Mouse (Mus musculus): ENCODE results near the gene Ccl25. TPM values are rescaled to one million over a fixed set of nuclear protein-coding genes. Genes with fewer than 3 reads are reported as not detected.

Gene Ccl25
- polyA plus RNA-seq, 1 experiment, result not detected

DNA sequence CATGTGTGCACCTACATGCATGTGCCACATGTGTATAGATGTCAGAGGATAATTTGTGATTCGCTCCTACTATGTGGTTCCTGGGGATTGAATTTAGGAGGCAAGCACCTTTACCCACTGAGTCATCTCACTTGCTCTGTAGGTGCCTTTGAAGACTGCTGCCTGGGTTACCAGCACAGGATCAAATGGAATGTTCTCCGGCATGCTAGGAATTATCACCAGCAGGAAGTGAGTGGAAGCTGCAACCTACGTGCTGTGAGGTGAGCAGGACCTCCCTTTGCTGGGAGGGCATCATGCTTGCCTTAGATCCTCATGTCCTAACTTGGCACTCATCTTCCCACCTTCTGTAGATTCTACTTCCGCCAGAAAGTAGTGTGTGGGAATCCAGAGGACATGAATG, 28.7 kb downstream of the Ccl25 start:
- whole genome bisulfite sequencing, result 87% methylated on average over 4 of the region's 4 CpGs
- no peak for TF ChIP-seq POLR2A (IDR thresholded peaks at IDR 0.05; ENCODE audit: insufficient read depth, low read depth, low read length)
- TF ChIP-seq CTCF (IDR thresholded peaks at IDR 0.05; ENCODE audit: insufficient read depth, low read depth, low read length), result no peak
- no peaks in the 10 kb centered on the region for H3K4me1 ChIP-seq (ENCODE audit: control insufficient read depth, insufficient read depth, low read length)
- no peak overlapping the region for H3K27ac ChIP-seq (ENCODE audit: insufficient read depth, low read depth, low read length)
- no peak overlapping the region for H3K4me3 ChIP-seq (ENCODE audit: insufficient read depth, low read depth, low read length)

GRCm38 (mm10) chr8:4354516-4354915, 29.5 kb downstream of the Ccl25 start:
- no peak overlapping the region for H3K4me3 ChIP-seq (ENCODE audit: insufficient read depth, low read depth, low read length)
- H3K27ac ChIP-seq (ENCODE audit: insufficient read depth, low read depth, low read length), result no peak overlapping the region
- H3K4me1 ChIP-seq (ENCODE audit: control insufficient read depth, insufficient read depth, low read length), result no peaks in the 10 kb centered on the region
- TF ChIP-seq POLR2A (IDR thresholded peaks at IDR 0.05; ENCODE audit: insufficient read depth, low read depth, low read length) (no peak), CTCF (IDR thresholded peaks at IDR 0.05; ENCODE audit: insufficient read depth, low read depth, low read length) (no peak)
- WGBS, result 79% methylated on average over 1 of the region's 1 CpGs

- Histone ChIP-seq H3K4me3 (ENCODE audit: insufficient read depth, low read depth, low read length) (no peak overlapping the region), H3K27ac (ENCODE audit: insufficient read depth, low read depth, low read length) (no peak overlapping the region), H3K4me1 (ENCODE audit: control insufficient read depth, insufficient read depth, low read length) (no peaks in the 10 kb centered on the region)
- TF ChIP-seq POLR2A (IDR thresholded peaks at IDR 0.05; ENCODE audit: insufficient read depth, low read depth, low read length) (no peak), CTCF (IDR thresholded peaks at IDR 0.05; ENCODE audit: insufficient read depth, low read depth, low read length) (no peak)
- WGBS, result 94% methylated on average over 10 of the region's 10 CpGs
Measured at GRCm38 (mm10) chr8:4355455-4355854, 30.4 kb downstream of the Ccl25 start.

DNA sequence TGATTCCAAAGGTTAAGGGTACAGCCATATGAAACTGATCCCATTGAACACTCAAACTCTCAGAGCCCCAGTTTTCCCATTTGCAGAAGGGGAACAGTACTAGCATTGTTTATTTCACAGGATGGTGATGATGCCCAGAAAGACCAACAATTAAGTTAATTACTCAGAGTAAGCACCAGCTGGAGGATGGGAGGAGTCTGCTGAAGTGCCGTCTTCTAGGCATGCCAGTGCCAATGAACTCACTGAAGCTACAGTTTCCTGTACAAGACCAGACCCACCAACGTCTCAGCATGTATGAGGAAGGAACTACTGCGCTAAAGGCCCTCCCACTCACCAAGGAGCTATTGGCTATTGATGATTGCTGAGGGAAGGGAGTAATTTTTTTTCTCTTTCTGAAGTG, 34.4 kb downstream of the Ccl25 start:
- H3K27ac ChIP-seq (ENCODE audit: insufficient read depth, low read depth, low read length), result no peak overlapping the region
- WGBS, result 23% methylated on average over 3 of the region's 3 CpGs
- TF ChIP-seq POLR2A (IDR thresholded peaks at IDR 0.05; ENCODE audit: insufficient read depth, low read depth, low read length) (no peak), CTCF (IDR thresholded peaks at IDR 0.05; ENCODE audit: insufficient read depth, low read depth, low read length) (no peak)
- no peaks in the 10 kb centered on the region for H3K4me1 ChIP-seq (ENCODE audit: control insufficient read depth, insufficient read depth, low read length)
- no peak overlapping the region for H3K4me3 ChIP-seq (ENCODE audit: insufficient read depth, low read depth, low read length)

DNA sequence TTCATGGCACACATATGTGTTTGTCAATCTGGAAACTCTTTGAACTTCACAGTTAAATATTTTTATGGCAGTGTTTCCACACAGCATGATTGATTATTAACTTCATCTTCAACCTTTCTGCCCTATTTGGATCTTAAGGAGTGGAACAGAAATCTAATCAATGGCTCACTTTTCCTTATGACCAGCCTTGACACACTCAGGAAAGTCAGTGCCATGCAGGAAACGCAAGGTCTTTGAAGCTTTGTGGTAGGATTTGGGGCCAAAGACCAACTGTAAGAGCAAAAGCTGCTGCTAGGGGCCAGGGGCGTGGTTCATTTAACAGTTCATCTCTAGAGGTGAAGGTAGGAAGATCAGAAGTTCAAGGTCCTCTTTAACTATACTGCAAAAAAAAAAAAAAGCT, 35.9 kb downstream of the Ccl25 start:
- Histone ChIP-seq H3K4me1 (ENCODE audit: control insufficient read depth, insufficient read depth, low read length) (no peaks in the 10 kb centered on the region), H3K4me3 (ENCODE audit: insufficient read depth, low read depth, low read length) (no peak overlapping the region), H3K27ac (ENCODE audit: insufficient read depth, low read depth, low read length) (no peak overlapping the region)
- 92% methylated on average over 2 of the region's 2 CpGs for WGBS
- no peak for TF ChIP-seq CTCF (IDR thresholded peaks at IDR 0.05; ENCODE audit: insufficient read depth, low read depth, low read length)
- TF ChIP-seq POLR2A (IDR thresholded peaks at IDR 0.05; ENCODE audit: insufficient read depth, low read depth, low read length), result no peak

DNA sequence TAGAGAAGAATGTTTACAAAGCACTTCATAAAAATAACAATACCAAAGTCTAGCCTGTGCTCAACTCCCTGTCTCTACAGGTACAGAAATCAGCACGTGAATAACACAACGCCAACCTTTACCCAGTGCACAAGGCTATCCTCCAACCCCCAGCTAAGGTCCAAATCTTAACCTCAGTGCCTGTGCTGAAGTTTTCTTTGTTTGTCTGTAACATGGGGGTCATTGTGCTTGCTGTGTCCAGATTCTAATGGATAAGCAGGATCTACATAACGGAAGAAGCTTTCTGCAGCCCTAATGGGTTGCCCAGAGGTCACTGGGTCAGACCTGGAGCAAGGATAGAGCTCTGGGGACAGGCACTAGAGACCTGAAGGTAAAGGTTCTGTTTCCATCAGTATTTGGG, 41.2 kb downstream of the Ccl25 start:
- no peaks in the 10 kb centered on the region; the same call in 1 of the 2 replicates for H3K4me1 ChIP-seq (ENCODE audit: control insufficient read depth, insufficient read depth, low read length)

GRCm38 (mm10) chr8:4367808-4368207, 42.8 kb downstream of the Ccl25 start:
- no peak overlapping the region for H3K27ac ChIP-seq (ENCODE audit: insufficient read depth, low read depth, low read length)
- no peak for TF ChIP-seq CTCF (IDR thresholded peaks at IDR 0.05; ENCODE audit: insufficient read depth, low read depth, low read length)
- TF ChIP-seq POLR2A (IDR thresholded peaks at IDR 0.05; ENCODE audit: insufficient read depth, low read depth, low read length), result no peak
- H3K4me1 ChIP-seq (ENCODE audit: control insufficient read depth, insufficient read depth, low read length), result no peaks in the 10 kb centered on the region; the same call in 1 of the 2 replicates
- WGBS, result 30% methylated on average over 11 of the region's 11 CpGs
- no peak overlapping the region for H3K4me3 ChIP-seq (ENCODE audit: insufficient read depth, low read depth, low read length)

More for the DNA sequence above, 41.2 kb downstream of the Ccl25 start:
- H3K27ac ChIP-seq (ENCODE audit: insufficient read depth, low read depth, low read length), result no peak overlapping the region
- TF ChIP-seq POLR2A (IDR thresholded peaks at IDR 0.05; ENCODE audit: insufficient read depth, low read depth, low read length) (no peak), CTCF (IDR thresholded peaks at IDR 0.05; ENCODE audit: insufficient read depth, low read depth, low read length) (no peak)
- H3K4me3 ChIP-seq (ENCODE audit: insufficient read depth, low read depth, low read length), result no peak overlapping the region
- WGBS, result 88% methylated on average over 3 of the region's 3 CpGs

DNA sequence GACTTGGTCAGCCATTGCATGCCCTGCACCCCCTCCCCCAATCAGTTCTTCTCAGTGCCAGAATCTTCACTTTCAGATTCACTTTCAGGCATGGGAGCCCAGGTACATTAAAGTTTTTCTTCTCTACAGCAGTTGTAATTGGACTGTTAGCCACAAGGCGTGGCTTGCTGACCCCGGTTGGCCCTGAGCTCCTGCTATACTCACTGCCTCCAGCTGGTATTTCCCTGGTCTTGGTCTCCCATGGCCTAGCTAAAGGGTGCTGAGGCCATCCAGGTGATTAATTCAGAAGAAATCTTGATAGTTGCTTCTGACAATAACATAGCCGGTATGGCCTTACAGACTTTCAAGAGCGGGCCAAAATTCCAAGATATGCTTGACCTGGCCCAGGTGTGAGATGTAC, 43.5 kb downstream of the Ccl25 start:
- no peak overlapping the region for H3K27ac ChIP-seq (ENCODE audit: insufficient read depth, low read depth, low read length)
- 93% methylated on average over 4 of the region's 4 CpGs for WGBS
- H3K4me3 ChIP-seq (ENCODE audit: insufficient read depth, low read depth, low read length), result no peak overlapping the region
- no peaks in the 10 kb centered on the region; the same call in 1 of the 2 replicates for H3K4me1 ChIP-seq (ENCODE audit: control insufficient read depth, insufficient read depth, low read length)
- no peak for TF ChIP-seq POLR2A (IDR thresholded peaks at IDR 0.05; ENCODE audit: insufficient read depth, low read depth, low read length)
- TF ChIP-seq CTCF (IDR thresholded peaks at IDR 0.05; ENCODE audit: insufficient read depth, low read depth, low read length), result no peak

DNA sequence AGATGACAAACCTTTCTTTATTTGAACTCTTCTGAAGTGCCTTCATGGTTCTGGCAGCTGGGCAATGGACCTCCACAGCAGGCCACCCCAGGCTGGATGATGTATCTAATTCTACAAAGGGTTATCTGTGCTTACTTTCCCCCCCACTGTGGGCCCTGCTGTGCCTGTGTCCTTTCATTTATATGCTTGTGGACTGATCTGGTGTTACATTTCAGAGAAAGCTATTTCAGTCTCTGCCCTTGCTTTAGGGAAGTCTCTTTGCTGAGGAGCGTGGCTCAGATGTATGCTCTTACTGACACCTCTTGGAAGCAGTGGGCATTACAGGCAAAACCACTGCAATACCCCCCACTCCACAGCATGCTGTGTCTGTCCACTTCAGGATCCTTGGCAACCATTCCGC, 45.1 kb downstream of the Ccl25 start:
- WGBS, result 44% methylated on average over 2 of the region's 2 CpGs
- Histone ChIP-seq H3K4me3 (ENCODE audit: insufficient read depth, low read depth, low read length) (no peak overlapping the region), H3K27ac (ENCODE audit: insufficient read depth, low read depth, low read length) (no peak overlapping the region), H3K4me1 (ENCODE audit: control insufficient read depth, insufficient read depth, low read length) (no peaks in the 10 kb centered on the region; the same call in 1 of the 2 replicates)
- TF ChIP-seq POLR2A (IDR thresholded peaks at IDR 0.05; ENCODE audit: insufficient read depth, low read depth, low read length) (no peak), CTCF (IDR thresholded peaks at IDR 0.05; ENCODE audit: insufficient read depth, low read depth, low read length) (no peak)

DNA sequence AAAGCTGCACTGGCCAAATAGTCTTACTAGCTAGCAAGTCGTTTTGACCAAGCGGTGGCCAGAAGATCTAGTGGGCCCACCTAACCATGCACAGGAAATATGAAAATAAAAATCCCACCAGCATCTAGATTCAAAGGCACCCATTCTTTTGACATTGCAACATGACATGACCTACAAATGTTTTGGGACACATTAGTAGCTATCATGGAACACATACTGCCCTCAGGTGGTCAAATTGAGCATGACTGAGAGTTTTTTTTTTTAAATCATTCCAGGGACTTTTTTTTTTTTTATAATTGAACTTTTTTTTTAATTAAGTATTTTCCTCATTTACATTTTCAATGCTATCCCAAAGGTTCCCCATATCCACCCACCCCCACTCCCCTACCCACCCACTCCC, 47.6 kb downstream of the Ccl25 start:
- Histone ChIP-seq H3K27ac (ENCODE audit: insufficient read depth, low read depth, low read length) (no peak overlapping the region), H3K4me1 (ENCODE audit: control insufficient read depth, insufficient read depth, low read length) (no peaks in the 10 kb centered on the region; the same call in 1 of the 2 replicates), H3K4me3 (ENCODE audit: insufficient read depth, low read depth, low read length) (no peak overlapping the region)
- TF ChIP-seq POLR2A (IDR thresholded peaks at IDR 0.05; ENCODE audit: insufficient read depth, low read depth, low read length), result no peak
- TF ChIP-seq CTCF (IDR thresholded peaks at IDR 0.05; ENCODE audit: insufficient read depth, low read depth, low read length), result no peak
- WGBS, result 76% methylated on average over 2 of the region's 2 CpGs
